Mouse (Mus musculus) forebrain, embryonic 14.5 days (tissue): ENCODE measurements around the gene Ccdc33. TPM values are rescaled to one million over a fixed set of nuclear protein-coding genes. Genes with fewer than 3 reads are reported as not detected.
A peak's percentile ranks its signal among the peaks of the same experiment; 100 is the strongest.

Experiments used
- ATAC-seq: fragments of 200-750 bp; cut with Nextera tagmentation; 2 replicates; pipeline ENCODE4 v1.8.0; 2017; ENCODE audit warnings: mild to moderate bottlenecking, moderate library complexity
- DNase-seq: peaks from one replicate; pipeline ENCODE4 v3.0.0-alpha.2; 2015; ENCODE audit warnings: low spot score
- H3K27ac ChIP-seq: fragments of 300-500 bp; sonication (generic); 2 replicates; pipeline ENCODE4 v1.5.1; 2014; ENCODE audit warnings: low read depth, mild to moderate bottlenecking, control low read depth, low read length, moderate library complexity
- H3K27me3 ChIP-seq: fragments of 300-500 bp; sonication (generic); replicated peaks from 2 replicates; pipeline ENCODE4 v1.6.1; 2014; ENCODE audit warnings: low read length, control low read depth, mixed read lengths; ENCODE audit not compliant: control insufficient read depth, insufficient read depth
- H3K36me3 ChIP-seq: fragments of 300-500 bp; sonication (generic); 2 replicates; pipeline ENCODE4 v1.6.1; 2014; ENCODE audit warnings: low read length, control low read depth; ENCODE audit not compliant: control insufficient read depth, insufficient read depth
- H3K4me1 ChIP-seq: fragments of 300-500 bp; sonication (generic); 2 replicates; pipeline ENCODE4 v1.6.1; 2014; ENCODE audit warnings: antibody characterized with exemption, low read length, control low read depth; ENCODE audit not compliant: control insufficient read depth, insufficient read depth
- H3K4me2 ChIP-seq: fragments of 300-500 bp; sonication (generic); 2 replicates; pipeline ENCODE4 v1.6.1; 2014; ENCODE audit warnings: mild to moderate bottlenecking, control low read depth, low read length
- H3K4me3 ChIP-seq: fragments of 300-500 bp; sonication (generic); 2 replicates; pipeline ENCODE4 v1.5.1; 2014; ENCODE audit warnings: low read depth, low read length, control low read depth
- H3K9ac ChIP-seq: fragments of 300-500 bp; sonication (generic); 2 replicates; pipeline ENCODE4 v1.6.1; 2014; ENCODE audit warnings: mild to moderate bottlenecking, low read length, control low read depth, moderate library complexity
- H3K9me3 ChIP-seq: fragments of 300-500 bp; sonication (generic); replicated peaks from 2 replicates; pipeline ENCODE4 v1.6.1; 2016; ENCODE audit warnings: low read length, control low read depth, mixed read lengths; ENCODE audit not compliant: control insufficient read depth
- WGBS: fragments of 180-500 bp; shearing (Covaris S2); extraction: QIAGEN DNeasy Blood & Tissue Kit; methylation state at CpG from one replicate; pipeline ENCODE4 v1.1.7; 2014; 5-methylcytosine and 5-hydroxymethylcytosine counted together
- polyA plus RNA-seq: library from polyadenylated mRNA; unstranded; fragments of >200 nt; fragmentation: Nextera tagmentation; extraction: Ambion mirVana; gene quantifications from 2 replicates; pipeline ENCODE4 v1.2.1, GENCODE M21; 2014

The Ccdc33 gene
- polyA plus RNA-seq, 1 experiment from 2014 or later: 0.48 TPM

- Histone ChIP-seq H3K9ac (peak overlapping the region; percentile 13), H3K4me2 (no peak overlapping the region), H3K27me3 (no peaks in the 10 kb centered on the region), H3K27ac (peak overlapping the region; percentile 99), H3K36me3 (no peaks in the 10 kb centered on the region), H3K9me3 (no peaks in the 10 kb centered on the region), H3K4me1 (peaks cover 58% of the 10 kb centered on the region), H3K4me3 (no peak overlapping the region)
- 38% methylated on average over 6 of the region's 7 CpGs for WGBS
- ATAC-seq (no peak), DNase-seq (no peak)
Observed at GRCm38 (mm10) chr9:58116024-58116651, 2.5 kb downstream of the Ccdc33 start.

- Histone ChIP-seq H3K27ac (peak overlapping the region; percentile 99), H3K27me3 (no peaks in the 10 kb centered on the region), H3K4me2 (no peak overlapping the region), H3K36me3 (no peaks in the 10 kb centered on the region), H3K4me1 (peaks cover 66% of the 10 kb centered on the region), H3K4me3 (no peak overlapping the region), H3K9me3 (no peaks in the 10 kb centered on the region), H3K9ac (peak overlapping the region; percentile 13)
- DNase-seq (peak; percentile 77), ATAC-seq (no peak)
- 30% methylated on average over 7 of the region's 7 CpGs for WGBS
Observed at GRCm38 (mm10) chr9:58115297-58115925, 3.2 kb downstream of the Ccdc33 start.

GRCm38 (mm10) chr9:58114019-58114418 lies 4.6 kb downstream of the Ccdc33 start:
- 2% methylated on average over 9 of the region's 9 CpGs for WGBS
- H3K36me3 ChIP-seq: no peaks in the 10 kb centered on the region
- no peaks in the 10 kb centered on the region for H3K27me3 ChIP-seq
- H3K4me1 ChIP-seq: peaks cover 69% of the 10 kb centered on the region
- DNase-seq (no peak), ATAC-seq (no peak)
- H3K27ac ChIP-seq: peak overlapping the region; percentile 99
- no peak overlapping the region for H3K4me3 ChIP-seq
- H3K9ac ChIP-seq: peak overlapping the region; percentile 61
- H3K9me3 ChIP-seq: no peaks in the 10 kb centered on the region
- peak overlapping the region; percentile 46 for H3K4me2 ChIP-seq

- WGBS: under 1% methylated on average over 22 of the region's 22 CpGs
- H3K4me1 ChIP-seq: peaks cover 66% of the 10 kb centered on the region
Observed at GRCm38 (mm10) chr9:58113279-58113884, 5.2 kb downstream of the Ccdc33 start.

GRCm38 (mm10) chr9:58112866-58113278 lies 5.8 kb downstream of the Ccdc33 start:
- peak; percentile 83 for ATAC-seq
- Histone ChIP-seq H3K9me3 (no peaks in the 10 kb centered on the region), H3K9ac (peak overlapping the region; percentile 61), H3K4me3 (peak overlapping the region; percentile 11; the same call in 1 of the 2 replicates), H3K27me3 (no peaks in the 10 kb centered on the region), H3K27ac (peak overlapping the region; percentile 99), H3K4me1 (peaks cover 66% of the 10 kb centered on the region), H3K36me3 (no peaks in the 10 kb centered on the region), H3K4me2 (peak overlapping the region; percentile 46)
- WGBS: 0% methylated on average over 6 of the region's 6 CpGs
- DNase-seq: peak; percentile 96

More at GRCm38 (mm10) chr9:58113279-58113884, 5.2 kb downstream of the Ccdc33 start:
- ATAC-seq (peak; percentile 35), DNase-seq (peak; percentile 75)
- Histone ChIP-seq H3K27ac (peak overlapping the region; percentile 99), H3K4me3 (peak overlapping the region; percentile 11; the same call in 1 of the 2 replicates), H3K27me3 (no peaks in the 10 kb centered on the region), H3K4me2 (peak overlapping the region; percentile 46), H3K9ac (peak overlapping the region; percentile 61), H3K9me3 (no peaks in the 10 kb centered on the region), H3K36me3 (no peaks in the 10 kb centered on the region)

GRCm38 (mm10) chr9:58112321-58112751 lies 6.3 kb downstream of the Ccdc33 start:
- Histone ChIP-seq H3K9ac (peak overlapping the region; percentile 40), H3K27me3 (no peaks in the 10 kb centered on the region), H3K9me3 (no peaks in the 10 kb centered on the region), H3K4me1 (peaks cover 68% of the 10 kb centered on the region), H3K27ac (peak overlapping the region; percentile 99), H3K4me2 (peak overlapping the region; percentile 46), H3K36me3 (no peaks in the 10 kb centered on the region), H3K4me3 (no peak overlapping the region)
- ATAC-seq: peak; percentile 76
- DNase-seq: peak; percentile 87
- WGBS: under 1% methylated on average over 6 of the region's 6 CpGs

GRCm38 (mm10) chr9:58111431-58111830 lies 7.2 kb downstream of the Ccdc33 start:
- DNase-seq: peak; percentile 86
- Histone ChIP-seq H3K36me3 (no peaks in the 10 kb centered on the region), H3K4me1 (peaks cover 62% of the 10 kb centered on the region), H3K9ac (peak overlapping the region; percentile 40; the same call in 1 of the 2 replicates), H3K4me3 (no peak overlapping the region), H3K9me3 (no peaks in the 10 kb centered on the region), H3K27me3 (no peaks in the 10 kb centered on the region), H3K27ac (peak overlapping the region; percentile 99), H3K4me2 (peak overlapping the region; percentile 46; the same call in 1 of the 2 replicates)
- ATAC-seq: peak; percentile 51
- 34% methylated on average over 6 of the region's 6 CpGs for WGBS

- Histone ChIP-seq H3K9me3 (no peaks in the 10 kb centered on the region), H3K9ac (no peak overlapping the region), H3K4me2 (no peak overlapping the region), H3K27me3 (no peaks in the 10 kb centered on the region), H3K4me3 (no peak overlapping the region), H3K4me1 (peaks cover 59% of the 10 kb centered on the region), H3K36me3 (no peaks in the 10 kb centered on the region), H3K27ac (peak overlapping the region; percentile 99)
- DNase-seq: peak; percentile 65
- ATAC-seq: no peak
- 52% methylated on average over 5 of the region's 5 CpGs for WGBS
Observed at GRCm38 (mm10) chr9:58110787-58111186, 7.8 kb downstream of the Ccdc33 start.
